Mouse (Mus musculus): ENCODE measurements around the gene Calr.

Gene Calr

GRCm38 (mm10) chr8:84815547-84815946 is 31.2 kb downstream of the Calr start:
- peak; percentile 89 for DNase-seq (ENCODE audit: low read depth, low spot score)

GRCm38 (mm10) chr8:84814555-84815441 is 31.9 kb downstream of the Calr start:
- DNase-seq (ENCODE audit: low read depth, low spot score) = peak; percentile 65

DNA sequence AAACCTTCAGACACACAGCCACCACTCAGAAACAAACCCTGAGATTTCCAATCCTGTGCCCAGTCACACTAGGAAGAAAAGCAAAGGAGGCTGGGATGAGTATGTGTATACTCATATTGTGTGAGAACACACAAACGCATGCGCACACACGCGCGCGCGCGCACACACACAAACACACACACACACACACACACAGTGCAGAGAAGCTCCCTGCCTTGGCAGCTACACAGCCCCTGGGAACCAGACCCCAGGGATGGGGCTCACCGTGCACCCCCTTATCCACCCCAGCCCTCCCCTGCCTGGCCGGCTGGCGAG is 32.5 kb downstream of the Calr start:
- DNase-seq (ENCODE audit: low read depth, low spot score) = no peak

DNA sequence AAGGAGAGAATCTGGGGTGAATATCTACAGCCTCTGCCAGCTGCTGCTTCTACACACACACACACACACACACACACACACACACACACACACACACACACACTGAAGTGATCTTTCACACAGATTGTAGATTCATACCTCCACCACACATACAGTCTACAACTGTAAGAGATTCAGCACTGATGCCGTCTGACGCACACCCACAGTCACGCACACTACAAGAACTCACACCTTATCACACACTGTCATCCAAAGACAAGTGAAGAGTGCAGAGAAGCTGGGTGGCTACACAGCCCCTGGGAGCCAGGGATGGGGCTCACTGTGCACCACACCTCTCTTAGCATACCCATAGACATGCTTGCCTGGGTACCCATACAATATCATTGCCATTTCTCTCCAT is 32.9 kb downstream of the Calr start:
- DNase-seq (ENCODE audit: low read depth, low spot score) = no peak

DNA sequence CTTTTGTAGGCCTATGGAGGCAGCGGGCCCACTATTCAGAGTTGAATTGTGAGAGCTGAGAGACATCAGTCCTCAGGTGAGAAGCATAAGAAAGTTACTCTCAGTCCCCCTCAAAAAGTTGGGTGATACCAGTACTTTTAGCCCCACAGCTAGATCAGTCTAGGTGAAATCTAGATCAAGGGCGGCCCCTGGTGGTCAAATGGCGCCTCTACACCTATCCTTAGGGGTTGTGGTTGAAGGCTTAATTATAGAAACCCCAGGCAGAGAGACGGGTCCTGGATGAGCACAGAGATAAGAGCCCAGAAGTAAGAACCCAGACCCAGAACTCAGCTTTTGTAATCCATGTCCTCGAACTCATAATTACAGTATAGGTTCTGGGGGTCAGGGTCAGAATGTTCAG is 33.7 kb downstream of the Calr start:
- DNase-seq (ENCODE audit: low read depth, low spot score) = peak; percentile 75

- DNase-seq (ENCODE audit: low read depth, low spot score) = no peak
Measured at GRCm38 (mm10) chr8:84811303-84811702, 35.4 kb downstream of the Calr start.

GRCm38 (mm10) chr8:84810896-84811295 is 35.8 kb downstream of the Calr start:
- peak; percentile 86 for DNase-seq (ENCODE audit: low read depth, low spot score)

- DNase-seq (ENCODE audit: low read depth, low spot score) = no peak
Measured at GRCm38 (mm10) chr8:84809941-84810280, 36.8 kb downstream of the Calr start.

- DNase-seq (ENCODE audit: low read depth, low spot score) = no peak
Measured at GRCm38 (mm10) chr8:84809109-84809940, 37.4 kb downstream of the Calr start.

GRCm38 (mm10) chr8:84806031-84806430 is 40.7 kb downstream of the Calr start:
- DNase-seq (ENCODE audit: low read depth, low spot score) = no peak

DNA sequence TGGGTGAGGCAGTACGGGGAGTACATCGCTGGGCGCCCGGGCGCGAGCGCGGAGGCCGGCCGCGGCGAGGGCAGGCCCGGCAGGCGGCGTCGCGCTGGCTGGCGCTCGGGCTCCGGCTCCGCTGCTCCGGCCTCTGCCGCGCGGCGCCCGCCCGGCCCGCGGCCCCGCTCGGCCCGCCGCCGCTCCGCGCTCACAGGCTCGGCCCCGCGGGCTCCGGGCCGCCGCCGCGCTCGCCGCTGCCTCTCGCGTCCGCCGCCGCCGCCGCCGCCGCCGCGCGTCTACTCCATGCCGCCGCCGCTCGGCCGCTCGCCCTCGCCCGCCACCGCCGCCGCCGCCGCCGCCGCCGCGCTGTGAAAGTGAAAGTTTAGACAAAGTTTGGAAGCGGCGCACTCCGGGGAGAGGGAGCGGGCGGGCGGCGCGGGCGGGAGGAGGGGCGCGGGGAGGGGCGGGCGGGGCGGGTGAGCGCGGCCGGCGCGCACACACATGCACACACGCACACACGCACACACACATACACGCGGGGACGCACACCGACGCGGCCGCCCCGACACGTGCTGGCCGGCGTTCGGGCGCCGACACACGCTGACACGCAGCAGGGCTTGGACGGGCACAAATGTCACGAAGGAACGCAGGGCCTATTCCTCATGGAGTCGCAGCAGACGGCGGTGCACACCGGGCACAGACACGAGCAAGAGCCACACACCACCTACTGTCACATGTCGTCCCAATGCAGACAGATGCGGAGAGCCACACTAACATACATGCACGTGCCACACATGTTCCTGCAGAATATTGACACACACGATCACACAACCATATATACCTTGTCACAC is 46.5 kb downstream of the Calr start, which contains the start of gene Nfix:
TSS of gene Nfix (minus strand) at position 346 of the 833 bp plus-strand sequence.
- DNase-seq (ENCODE audit: low read depth, low spot score) = peak; percentile 49

GRCm38 (mm10) chr8:84799136-84799931 is 47.4 kb downstream of the Calr start:
- no peak for DNase-seq (ENCODE audit: low read depth, low spot score)

DNA sequence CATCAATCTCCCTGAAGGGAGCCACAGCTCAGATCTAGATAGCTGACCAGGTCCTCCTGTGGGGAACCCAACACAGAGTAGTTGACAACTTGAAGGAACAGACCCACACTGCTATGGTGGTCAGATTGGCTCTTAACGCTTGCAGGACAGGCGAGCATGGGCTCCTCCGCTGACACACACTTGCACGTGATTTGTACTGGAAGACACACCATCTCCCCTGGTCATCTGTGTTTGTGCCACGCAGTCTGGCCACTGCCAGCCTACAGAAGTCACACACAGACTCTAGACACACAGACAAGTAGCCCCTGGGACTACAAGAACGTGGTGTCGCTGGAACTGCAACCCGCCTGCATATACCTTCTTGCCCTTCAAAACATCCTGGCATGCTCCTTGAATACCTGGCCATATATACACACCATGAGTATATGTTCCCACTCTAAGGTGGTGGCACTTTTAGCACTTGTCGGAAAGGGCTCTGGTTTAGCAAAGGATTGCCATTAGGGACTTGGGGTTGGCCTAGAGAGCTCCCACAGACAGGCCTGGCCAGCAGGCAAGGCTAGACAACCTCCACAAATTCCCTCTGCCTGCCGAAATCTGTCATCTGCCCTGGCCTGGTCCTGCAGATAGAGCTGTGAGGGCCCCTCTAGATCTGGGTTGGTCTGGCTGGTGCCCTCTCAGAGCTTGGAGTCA is 48.1 kb downstream of the Calr start:
- DNase-seq (ENCODE audit: low read depth, low spot score) = no peak

GRCm38 (mm10) chr8:84797971-84798370 is 48.8 kb downstream of the Calr start:
- no peak for DNase-seq (ENCODE audit: low read depth, low spot score)

DNA sequence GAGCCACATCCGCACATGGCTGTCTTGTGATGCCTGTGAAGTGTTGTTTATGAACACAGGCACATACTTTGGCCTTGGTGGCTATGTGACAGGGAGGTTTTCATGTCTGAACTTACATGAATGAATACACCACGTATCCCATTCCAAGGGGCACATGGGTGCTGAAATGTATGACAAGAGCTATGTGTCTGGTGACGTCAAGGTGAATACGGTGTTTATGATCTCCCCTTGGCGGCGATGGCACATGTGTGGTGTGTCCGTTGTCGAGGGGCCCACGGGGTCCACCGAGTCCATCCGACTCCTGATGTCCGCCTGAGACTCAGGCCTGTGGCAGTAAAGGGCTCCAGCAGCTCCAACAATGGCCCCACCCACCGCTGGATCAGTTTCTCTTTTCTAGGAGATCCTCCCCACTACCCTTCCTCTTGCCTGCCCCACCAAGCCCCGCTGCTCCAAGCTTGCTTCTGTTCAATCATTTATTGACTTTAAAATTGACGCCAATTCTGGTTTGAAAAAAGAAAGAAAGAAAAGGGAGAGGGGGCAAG is 49.4 kb downstream of the Calr start:
- no peak for DNase-seq (ENCODE audit: low read depth, low spot score)

DNA sequence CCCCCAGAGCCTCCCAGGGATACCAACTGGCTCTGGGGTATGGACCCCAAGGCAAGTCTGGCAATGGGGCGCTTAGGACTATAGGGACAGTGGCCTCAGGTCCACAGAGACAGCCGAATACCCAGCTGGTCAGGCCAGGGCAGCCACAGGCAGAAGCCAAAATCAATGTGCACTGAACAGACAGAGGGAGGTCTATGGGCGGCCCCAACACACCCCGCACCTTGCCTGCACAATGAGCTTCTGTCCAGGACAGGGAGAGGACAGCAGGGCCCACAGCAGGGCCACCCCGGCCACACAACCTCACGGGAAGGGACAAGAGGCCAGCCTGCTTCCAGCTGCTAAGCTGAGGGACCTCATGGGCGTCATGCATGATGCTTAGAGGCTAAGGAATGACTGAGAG is 52.2 kb downstream of the Calr start:
- DNase-seq (ENCODE audit: low read depth, low spot score) = no peak

- no peak for DNase-seq (ENCODE audit: low read depth, low spot score)
Measured at GRCm38 (mm10) chr8:84793791-84794485, 52.8 kb downstream of the Calr start.

DNA sequence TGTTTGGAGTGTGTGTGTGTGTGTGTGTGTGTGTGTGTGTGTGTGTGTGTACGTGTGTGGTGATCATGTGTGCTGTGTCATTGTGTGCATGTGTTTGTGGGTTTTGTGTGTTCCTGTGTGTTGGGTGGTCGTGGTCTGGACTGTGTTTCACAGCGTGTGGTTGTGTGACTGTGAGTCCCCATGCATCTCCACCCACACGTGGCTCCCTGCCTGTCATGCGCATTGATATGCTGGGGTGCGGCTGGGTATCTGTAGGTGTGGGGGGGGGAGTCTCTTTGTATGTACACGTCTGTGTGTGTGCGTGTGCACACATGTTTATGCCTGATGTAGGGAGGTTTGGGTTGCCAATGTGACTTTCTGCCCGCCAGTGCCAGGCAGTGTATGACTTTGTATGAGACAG is 53.6 kb downstream of the Calr start:
- no peak for DNase-seq (ENCODE audit: low read depth, low spot score)

GRCm38 (mm10) chr8:84792429-84792947 is 54.2 kb downstream of the Calr start:
- DNase-seq (ENCODE audit: low read depth, low spot score) = no peak

All from retina, postnatal 7 days (tissue).